8 mouse cellular contexts compared by ENCODE assay signal in genomic region chr2:26122171-26123078, GRCm38 (mm10). TPM values are rescaled to one million over a fixed set of nuclear protein-coding genes. Genes with fewer than 3 reads are reported as not detected.
DNase-seq lines count a peak whose midpoint lies in the region; ATAC-seq and TF ChIP-seq lines count a peak whose summit lies in the region.

No protein-coding gene starts in this region.

- peak overlapping the region; percentile 41 for H3K27ac ChIP-seq in testis, adult 2 months (ENCODE audit: control insufficient read depth, insufficient read depth, low read depth, low read length)
- no peak overlapping the region for H3K27ac ChIP-seq in intestine, embryonic 14.5 days (ENCODE audit: low read depth)
- H3K27ac ChIP-seq in liver, embryonic 13.5 days: no peak overlapping the region

- no peak for TF ChIP-seq CTCF in testis, adult 2 months (IDR thresholded peaks at IDR 0.05; ENCODE audit: control insufficient read depth, insufficient read depth, insufficient replicate concordance, low read depth, low read length)

- H3K4me2 ChIP-seq in intestine, embryonic 14.5 days (ENCODE audit: low read length): peak overlapping the region; percentile 99
- peak overlapping the region; percentile 89 for H3K4me2 ChIP-seq in liver, embryonic 13.5 days

- H3K9me3 ChIP-seq in intestine, embryonic 14.5 days (ENCODE audit: control insufficient read depth, low read length): no peaks in the 10 kb centered on the region
- H3K9me3 ChIP-seq in liver, embryonic 13.5 days (replicated peaks): no peaks in the 10 kb centered on the region

- no peaks in the 10 kb centered on the region for H3K27me3 ChIP-seq in testis, adult 2 months (ENCODE audit: control insufficient read depth, insufficient read depth, low read length)
- H3K27me3 ChIP-seq in intestine, embryonic 14.5 days (replicated peaks; ENCODE audit: control insufficient read depth, insufficient read depth, low read length): peaks cover 12% of the 10 kb centered on the region; the same call in 1 of the 2 replicates
- H3K27me3 ChIP-seq in liver, embryonic 13.5 days: peaks cover 50% of the 10 kb centered on the region

- no peak for DNase-seq in testis, postnatal 14 days (ENCODE audit: low spot score)
- DNase-seq in cerebellum, postnatal 36 days: peak; percentile 77 to 82
- DNase-seq in gastrocnemius, postnatal 25 days: peak; percentile 73
- DNase-seq in intestine, embryonic 14.5 days (ENCODE audit: low spot score): peak; percentile 72
- peak; percentile 29 for DNase-seq in liver, embryonic 13.5 days
- DNase-seq in neural tube, embryonic 10.5 days (ENCODE audit: extremely low spot score, low spot score): peak; percentile 59
- peak; percentile 54 to 64 for DNase-seq in urinary bladder, postnatal 4 days (ENCODE audit: low spot score in 2 of 2)

- peak; percentile 63 for ATAC-seq in intestine, embryonic 14.5 days (replicated peaks; ENCODE audit: low FRiP score, low TSS enrichment, low read depth)
- peak; percentile 59 for ATAC-seq in liver, embryonic 13.5 days (ENCODE audit: low read depth)

- peaks cover 22% of the 10 kb centered on the region for H3K4me1 ChIP-seq in testis, adult 2 months (ENCODE audit: control insufficient read depth, insufficient read depth, low read length)
- peaks cover 18% of the 10 kb centered on the region for H3K4me1 ChIP-seq in intestine, embryonic 14.5 days (replicated peaks; ENCODE audit: control insufficient read depth, insufficient read depth, low read length)
- peaks cover 48% of the 10 kb centered on the region for H3K4me1 ChIP-seq in liver, embryonic 13.5 days (replicated peaks)

- TF ChIP-seq POLR2A in testis, adult 2 months (IDR thresholded peaks at IDR 0.05; ENCODE audit: control insufficient read depth, low read depth, low read length): peak; percentile 22; the same call in 1 of the 2 replicates

- H3K9ac ChIP-seq in intestine, embryonic 14.5 days (ENCODE audit: low read length): peak overlapping the region; percentile 72
- peak overlapping the region; percentile 74 for H3K9ac ChIP-seq in liver, embryonic 13.5 days

- no peaks in the 10 kb centered on the region for H3K36me3 ChIP-seq in testis, adult 2 months (ENCODE audit: control insufficient read depth, insufficient read depth, low read length)
- H3K36me3 ChIP-seq in intestine, embryonic 14.5 days (ENCODE audit: control insufficient read depth, insufficient read depth, low read length): no peaks in the 10 kb centered on the region
- H3K36me3 ChIP-seq in liver, embryonic 13.5 days: no peaks in the 10 kb centered on the region

- under 1% methylated on average over 91 of the region's 109 CpGs for WGBS in intestine, embryonic 14.5 days
- WGBS in liver, embryonic 13.5 days (ENCODE audit: insufficient replicate concordance): under 1% methylated on average over 108 of the region's 109 CpGs

- peak overlapping the region; percentile 65 for H3K4me3 ChIP-seq in testis, adult 2 months (ENCODE audit: control insufficient read depth, low read depth, low read length)
- H3K4me3 ChIP-seq in intestine, embryonic 14.5 days (ENCODE audit: low read depth, low read length): peak overlapping the region; percentile 70
- peak overlapping the region; percentile 70 for H3K4me3 ChIP-seq in liver, embryonic 13.5 days (replicated peaks)

RNA-seq across cellular contexts. Expression of gene Nacc2, which starts 0.6 kb away (rescaled TPM):
- polyA plus RNA-seq in testis, adult 2 months (2012; rRNA removed): 5.2 and 5.3 TPM in 2 replicates
- 10 to 100 TPM; 18.2 to 23.7 TPM for total RNA-seq in gastrocnemius, postnatal 25 days (2021)
- 11.3 and 13.2 TPM in 2 replicates for polyA plus RNA-seq in intestine, embryonic 14.5 days (2014; fragmentation: Nextera tagmentation; extraction: Ambion mirVana)
- 2.5 and 3.6 TPM in 2 replicates for polyA plus RNA-seq in liver, embryonic 13.5 days (2015; fragmentation: Nextera tagmentation; extraction: Ambion mirVana)
